Mouse (Mus musculus) heart, adult 10 weeks (tissue): Measurements from ENCODE around the gene Pcolce. TPM values are rescaled to one million over a fixed set of nuclear protein-coding genes. Genes with fewer than 3 reads are reported as not detected.

ENCODE experiments used
- polyA plus RNA-seq: library from polyadenylated mRNA; stranded (reverse); fragments of 350-450 nt; fragmentation: Illumina TruSeq; extraction: RNeasy Lipid Tissue Mini Kit (QIAGEN cat#74804); gene quantifications from one replicate; pipeline ENCODE4 v1.2.3, GENCODE M21; 2014; ENCODE audit warnings: low read depth, low replicate concordance

Gene Pcolce
- 74.5 TPM for polyA plus RNA-seq

GRCm38 (mm10) chr5:137613550-137613949 is at the start of gene Pcolce:
Gene Pcolce (minus strand): TSS chr5:137613784.

GRCm38 (mm10) chr5:137645652-137646091 is 32.1 kb upstream of the Pcolce start, which contains the start of gene Irs3:
Gene Irs3 (minus strand): TSS chr5:137645714.

GRCm38 (mm10) chr5:137641054-137641453 is 27.5 kb upstream of the Pcolce start, which contains the start of gene Sap25:
Gene Sap25 (plus strand): TSS chr5:137641334.

GRCm38 (mm10) chr5:137628498-137629305 is 15.1 kb upstream of the Pcolce start, which contains the start of the genes Fbxo24, Lrch4 and Gm20605:
Gene Fbxo24 (minus strand): TSS chr5:137629002.
Gene Lrch4 (plus strand): TSS chr5:137629121.
Gene Gm20605 (plus strand): TSS chr5:137629175.

GRCm38 (mm10) chr5:137600619-137601364 is 12.8 kb downstream of the Pcolce start, which contains the start of gene Mospd3:
Gene Mospd3 (minus strand): TSS chr5:137601058.

GRCm38 (mm10) chr5:137569665-137570064 is 43.9 kb downstream of the Pcolce start, which contains the start of gene Tfr2:
Gene Tfr2 (plus strand): TSS chr5:137569840.

Other genes starting within 250 kb of the Pcolce start
- gene Zan, start 136.7 kb downstream of the Pcolce start, polyA plus RNA-seq, result not detected
- 15.7 TPM for gene Pop7, start 111.3 kb downstream of the Pcolce start, polyA plus RNA-seq
- gene Gigyf1, start 95.2 kb downstream of the Pcolce start, polyA plus RNA-seq, result 23.9 TPM
- not detected for gene Epo, start 80.5 kb downstream of the Pcolce start, polyA plus RNA-seq
- gene Gnb2, start 80.3 kb downstream of the Pcolce start, polyA plus RNA-seq, result 231 TPM
- not detected for gene Actl6b, start 60.3 kb downstream of the Pcolce start, polyA plus RNA-seq
- not detected for gene Tfr2, start 43.9 kb downstream of the Pcolce start, polyA plus RNA-seq
- gene Mospd3, start 12.7 kb downstream of the Pcolce start, polyA plus RNA-seq, result 11.4 TPM
- gene Fbxo24, start 15.2 kb upstream of the Pcolce start, polyA plus RNA-seq, result 0.21 TPM
- 12.7 TPM for gene Lrch4, start 15.3 kb upstream of the Pcolce start, polyA plus RNA-seq
- gene Gm20605, start 15.4 kb upstream of the Pcolce start, polyA plus RNA-seq, result 10.8 TPM
- gene Sap25, start 27.6 kb upstream of the Pcolce start, polyA plus RNA-seq, result 10.5 TPM
- 0.99 TPM for gene Irs3, start 31.9 kb upstream of the Pcolce start, polyA plus RNA-seq
- gene Agfg2, start 70.9 kb upstream of the Pcolce start, polyA plus RNA-seq, result 10.5 TPM
- 1.2 TPM for gene Nyap1, start 127.8 kb upstream of the Pcolce start, polyA plus RNA-seq
- gene Tsc22d4, start 131.9 kb upstream of the Pcolce start, polyA plus RNA-seq, result 177 TPM
- 8.7 TPM for gene Ppp1r35, start 165.1 kb upstream of the Pcolce start, polyA plus RNA-seq
- 22.7 TPM for gene Mepce, start 173.9 kb upstream of the Pcolce start, polyA plus RNA-seq
- 0.81 TPM for gene Zcwpw1, start 174.0 kb upstream of the Pcolce start, polyA plus RNA-seq
- 0.97 TPM for gene Pilra, start 222.5 kb upstream of the Pcolce start, polyA plus RNA-seq
- 1.3 TPM for gene Pilrb1, start 244.3 kb upstream of the Pcolce start, polyA plus RNA-seq